Mouse (Mus musculus) heart, postnatal 0 days (tissue): Measurements from ENCODE around the gene 2310061I04Rik.

ENCODE experiments used
- CTCF ChIP-seq: IDR thresholded peaks from 2 replicates; pipeline ENCODE4 v1.5.1; 2016; ENCODE audit warnings: antibody characterized with exemption, control low read depth, low read depth
- EP300 ChIP-seq: IDR thresholded peaks from 2 replicates; pipeline ENCODE4 v1.6.1; 2016; ENCODE audit warnings: antibody characterized with exemption, low read depth

DNA sequence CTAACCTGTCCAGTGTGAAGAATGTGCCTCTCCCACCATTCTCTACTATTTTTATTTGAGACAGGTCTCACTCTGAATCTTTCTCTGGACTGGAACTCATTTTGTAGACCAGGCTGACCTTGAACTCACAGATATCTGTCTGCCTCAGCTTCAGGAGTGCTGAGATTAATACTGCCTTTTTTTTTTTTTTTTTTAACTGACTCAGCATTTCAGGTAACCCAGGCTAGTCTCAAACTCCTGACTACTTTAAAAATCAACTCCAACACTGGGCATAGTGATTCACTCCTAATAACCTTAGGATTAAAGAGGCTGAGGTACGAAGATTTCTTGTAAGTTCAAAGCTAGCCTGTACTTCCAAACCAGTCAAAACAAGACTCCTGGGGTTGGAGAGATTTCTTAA is 8.4 kb upstream of the 2310061I04Rik start:
- no peak for TF ChIP-seq CTCF
- TF ChIP-seq EP300 = no peak
